Mouse (Mus musculus) liver, postnatal 0 days (tissue): ENCODE results near the gene N4bp2.

Experiments
- CTCF ChIP-seq: sonication (generic); IDR thresholded peaks from 2 replicates; pipeline ENCODE4 v1.5.1; 2016; ENCODE audit warnings: antibody characterized with exemption, low read depth
- EP300 ChIP-seq: IDR thresholded peaks from 2 replicates; pipeline ENCODE4 v1.6.1; 2016; ENCODE audit warnings: antibody characterized with exemption, low read depth, mild to moderate bottlenecking

GRCm38 (mm10) chr5:65735601-65736000, 27.7 kb upstream of the N4bp2 start:
- TF ChIP-seq EP300 (no peak), CTCF (no peak)
